Mouse (Mus musculus): Measurements from ENCODE around the gene Gnai2.

DNA sequence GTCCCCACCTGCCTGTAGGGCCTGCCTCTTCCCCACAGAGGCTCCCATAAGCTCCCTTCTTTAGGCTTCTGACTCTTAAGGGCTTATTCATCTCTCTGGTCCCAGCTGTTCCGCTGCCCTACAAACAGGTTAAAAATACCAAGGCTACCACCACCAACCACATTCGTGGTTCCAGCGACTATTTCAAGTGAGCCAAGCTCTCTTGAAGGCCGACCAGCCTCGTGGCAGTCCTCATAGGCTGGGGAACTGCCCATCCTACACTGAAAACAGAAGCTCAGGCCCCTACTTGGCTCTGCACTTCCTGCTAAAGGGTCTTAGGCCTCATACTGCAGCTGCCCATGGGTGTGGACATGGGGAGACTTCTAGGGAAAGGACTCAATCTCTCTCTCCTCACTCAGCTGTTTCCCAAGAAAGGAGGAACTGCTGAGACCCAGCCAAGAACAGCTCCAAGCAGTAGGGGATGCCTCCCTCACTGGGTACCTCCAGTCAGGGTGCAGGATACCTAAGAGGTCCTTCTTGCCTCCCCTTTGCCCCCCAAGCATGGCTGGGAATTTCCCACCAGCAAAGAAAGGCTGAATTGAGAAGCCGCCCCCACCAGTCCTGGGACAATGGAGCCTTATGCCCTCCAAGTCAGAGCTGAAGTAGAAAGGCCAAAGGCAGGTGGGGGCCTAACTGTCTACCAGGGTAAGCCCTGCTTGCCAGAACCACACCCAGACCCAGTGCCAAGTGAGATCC is 23.5 kb downstream of the Gnai2 start:
- TF ChIP-seq CTCF (IDR thresholded peaks at IDR 0.05; ENCODE audit: borderline replicate concordance, insufficient read depth, low read depth, low read length) (no peak), POLR2A (IDR thresholded peaks at IDR 0.05; ENCODE audit: borderline replicate concordance, insufficient read depth, low read length) (no peak)

Data from cerebellum, adult 2 months (tissue).